Mouse (Mus musculus) stomach, postnatal 0 days (tissue): ENCODE measurements around the gene Tut7. TPM values are rescaled to one million over a fixed set of nuclear protein-coding genes. Genes with fewer than 3 reads are reported as not detected.
A peak's percentile ranks its signal among the peaks of the same experiment; 100 is the strongest.

Experiments used
- ATAC-seq: fragments of 200-750 bp; cut with Nextera tagmentation; 2 replicates; pipeline ENCODE4 v1.8.0; 2017; ENCODE audit not compliant: low FRiP score, low TSS enrichment
- DNase-seq: peaks from one replicate; pipeline ENCODE4 v3.0.0-alpha.2; 2016; ENCODE audit warnings: low spot score
- H3K27ac ChIP-seq: fragments of 300-500 bp; sonication (generic); replicated peaks from 2 replicates; pipeline ENCODE4 v1.5.1; 2014; ENCODE audit warnings: mild to moderate bottlenecking, control low read depth
- H3K27me3 ChIP-seq: fragments of 300-500 bp; sonication (generic); 2 replicates; pipeline ENCODE4 v1.6.1; 2014; ENCODE audit warnings: low read length; ENCODE audit not compliant: control insufficient read depth, insufficient read depth
- H3K36me3 ChIP-seq: fragments of 300-500 bp; sonication (generic); 2 replicates; pipeline ENCODE4 v1.6.1; 2014; ENCODE audit warnings: low read length, mixed read lengths; ENCODE audit not compliant: control insufficient read depth, insufficient read depth
- H3K4me1 ChIP-seq: fragments of 300-500 bp; sonication (generic); replicated peaks from 2 replicates; pipeline ENCODE4 v1.6.1; 2014; ENCODE audit warnings: antibody characterized with exemption; ENCODE audit not compliant: control insufficient read depth, insufficient read depth
- H3K4me2 ChIP-seq: fragments of 300-500 bp; sonication (generic); replicated peaks from 2 replicates; pipeline ENCODE4 v1.6.1; 2014; ENCODE audit warnings: low read depth, mild to moderate bottlenecking, control low read depth, moderate library complexity
- H3K4me3 ChIP-seq: fragments of 300-500 bp; sonication (generic); 2 replicates; pipeline ENCODE4 v1.5.1; 2014; ENCODE audit warnings: low read depth, low read length, control low read depth
- H3K9ac ChIP-seq: fragments of 300-500 bp; sonication (generic); 2 replicates; pipeline ENCODE4 v1.6.1; 2014; ENCODE audit warnings: mild to moderate bottlenecking, low read length, control low read depth, mixed read lengths
- H3K9me3 ChIP-seq: fragments of 300-500 bp; sonication (generic); 2 replicates; pipeline ENCODE4 v1.6.1; 2016; ENCODE audit warnings: low read length; ENCODE audit not compliant: control insufficient read depth
- CTCF ChIP-seq: IDR thresholded peaks from 2 replicates; pipeline ENCODE4 v1.5.1; 2016; ENCODE audit warnings: antibody characterized with exemption, low read depth, mild to moderate bottlenecking, moderate library complexity
- EP300 ChIP-seq: optimal IDR thresholded peaks from 2 replicates; pipeline ENCODE3; 2016; ENCODE audit warnings: antibody characterized with exemption
- WGBS: fragments of 180-500 bp; shearing (Covaris S2); extraction: QIAGEN DNeasy Blood & Tissue Kit; methylation state at CpG from one replicate; pipeline ENCODE4 v1.1.7; 2014; 5-methylcytosine and 5-hydroxymethylcytosine counted together
- polyA plus RNA-seq: library from polyadenylated mRNA; unstranded; fragments of >200 nt; fragmentation: Nextera tagmentation; extraction: Ambion mirVana; gene quantifications from 2 replicates; pipeline ENCODE4 v1.2.1, GENCODE M21; 2015

The Tut7 gene
- polyA plus RNA-seq, 1 experiment from 2014 or later, result 31.6 TPM

DNA sequence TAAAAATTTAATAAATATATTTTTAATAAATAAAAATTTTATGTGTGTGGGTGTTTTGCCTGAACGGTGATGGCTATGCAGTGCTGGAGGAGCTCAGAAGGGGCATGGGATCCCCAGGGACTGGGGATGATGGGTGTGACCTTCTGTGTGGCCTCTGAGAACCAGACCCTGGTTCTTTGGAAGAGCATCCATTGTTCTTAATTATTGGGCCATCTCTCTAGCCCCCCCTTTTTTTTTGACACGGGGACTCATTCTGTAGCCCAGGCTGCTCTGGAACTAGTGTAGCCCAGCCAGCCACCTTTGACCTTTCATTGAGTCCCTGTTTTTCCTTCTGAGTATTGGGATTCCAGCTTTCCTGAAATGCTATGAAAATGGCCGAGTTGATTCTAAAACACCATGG, 13.9 kb upstream of the Tut7 start:
- Histone ChIP-seq H3K4me3 (no peak overlapping the region), H3K36me3 (no peaks in the 10 kb centered on the region), H3K27me3 (no peaks in the 10 kb centered on the region), H3K9ac (no peak overlapping the region), H3K9me3 (no peaks in the 10 kb centered on the region), H3K4me2 (no peak overlapping the region), H3K27ac (no peak overlapping the region), H3K4me1 (no peaks in the 10 kb centered on the region)
- ATAC-seq (no peak), DNase-seq (no peak)
- TF ChIP-seq CTCF, result no peak
- TF ChIP-seq EP300, result no peak
- WGBS, result 75% methylated on average over 3 of the region's 3 CpGs

DNA sequence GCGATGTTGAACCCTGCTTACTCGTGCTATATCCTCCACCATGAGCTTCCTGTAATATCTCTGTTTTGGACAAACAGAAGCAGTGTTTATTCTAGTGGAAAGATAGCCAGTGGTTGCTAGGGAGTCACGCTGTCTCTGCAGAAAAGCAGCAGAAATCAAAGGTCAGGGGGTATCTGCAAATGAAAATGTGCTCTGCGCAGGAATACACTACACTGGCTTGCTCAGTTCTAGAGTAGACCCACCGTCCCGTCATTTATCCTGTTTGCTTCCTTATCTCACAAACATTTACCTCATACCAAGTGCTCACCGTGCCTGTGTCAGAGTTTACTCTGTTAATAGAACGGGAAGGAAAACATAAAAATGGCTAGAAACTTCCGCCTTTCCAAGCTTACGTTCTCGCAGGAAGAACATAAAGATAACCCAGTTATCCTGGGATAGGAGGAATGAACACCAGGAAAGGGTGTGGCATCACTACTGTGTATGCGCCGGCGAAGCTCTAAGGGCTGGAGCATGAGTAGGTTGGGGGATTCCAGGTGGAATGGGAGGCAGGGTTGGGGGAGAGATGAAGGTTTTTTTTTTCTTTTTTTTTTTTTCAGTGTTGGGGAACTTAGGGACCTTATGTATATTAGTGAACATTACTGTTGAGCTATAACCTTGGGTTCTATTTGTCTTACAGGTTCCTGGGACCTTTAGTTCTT, 13.3 kb upstream of the Tut7 start:
- Histone ChIP-seq H3K4me1 (no peaks in the 10 kb centered on the region), H3K4me2 (no peak overlapping the region), H3K9ac (no peak overlapping the region), H3K4me3 (no peak overlapping the region), H3K9me3 (no peaks in the 10 kb centered on the region), H3K36me3 (no peaks in the 10 kb centered on the region), H3K27ac (peak overlapping the region; percentile 79), H3K27me3 (no peaks in the 10 kb centered on the region)
- DNase-seq, result peak; percentile 68
- TF ChIP-seq EP300, result no peak
- no peak for TF ChIP-seq CTCF
- WGBS, result 38% methylated on average over 14 of the region's 14 CpGs
- peak; percentile 86 for ATAC-seq

DNA sequence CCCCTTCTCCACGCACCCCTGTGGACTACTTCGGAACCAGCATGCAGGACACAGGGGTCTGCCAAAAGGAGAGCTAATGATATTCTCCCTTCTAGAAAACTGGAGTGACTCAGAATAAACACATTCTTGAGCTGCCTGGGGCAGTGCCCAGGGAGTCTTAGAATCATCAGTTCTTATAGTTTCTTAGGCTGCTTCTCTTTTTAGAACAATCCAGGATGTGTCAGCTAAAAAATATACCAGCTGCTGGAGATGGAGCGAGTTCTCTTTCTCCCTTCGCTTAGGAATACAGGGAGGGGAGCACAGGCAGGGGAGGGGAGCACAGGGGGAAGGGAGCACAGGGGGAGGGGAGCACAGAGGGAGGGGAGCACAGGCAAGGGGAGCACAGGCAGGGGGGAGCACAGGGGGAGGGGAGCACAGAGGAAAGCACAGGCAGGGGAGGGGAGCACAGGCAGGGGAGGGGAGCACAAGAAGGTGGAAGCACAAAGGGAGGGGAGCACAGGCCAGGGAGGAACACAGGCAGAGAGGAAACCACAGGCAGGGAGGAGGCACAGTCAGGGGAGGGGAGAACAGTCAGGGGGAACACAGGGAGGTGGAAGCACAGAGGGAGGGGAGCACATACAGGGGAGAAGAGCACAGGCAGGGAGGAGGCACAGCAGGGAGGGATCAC, 12.0 kb upstream of the Tut7 start:
- TF ChIP-seq CTCF (peak; percentile 30), EP300 (no peak)
- no peaks in the 10 kb centered on the region for H3K9me3 ChIP-seq
- ATAC-seq (peak; percentile 39; the same call in 1 of the 2 replicates), DNase-seq (peak; percentile 30)
- no peak overlapping the region for H3K4me2 ChIP-seq
- no peaks in the 10 kb centered on the region for H3K36me3 ChIP-seq
- no peaks in the 10 kb centered on the region for H3K27me3 ChIP-seq
- 18% methylated on average over 4 of the region's 4 CpGs for WGBS
- no peak overlapping the region for H3K9ac ChIP-seq
- H3K4me3 ChIP-seq, result no peak overlapping the region
- no peaks in the 10 kb centered on the region for H3K4me1 ChIP-seq
- H3K27ac ChIP-seq, result peak overlapping the region; percentile 79

DNA sequence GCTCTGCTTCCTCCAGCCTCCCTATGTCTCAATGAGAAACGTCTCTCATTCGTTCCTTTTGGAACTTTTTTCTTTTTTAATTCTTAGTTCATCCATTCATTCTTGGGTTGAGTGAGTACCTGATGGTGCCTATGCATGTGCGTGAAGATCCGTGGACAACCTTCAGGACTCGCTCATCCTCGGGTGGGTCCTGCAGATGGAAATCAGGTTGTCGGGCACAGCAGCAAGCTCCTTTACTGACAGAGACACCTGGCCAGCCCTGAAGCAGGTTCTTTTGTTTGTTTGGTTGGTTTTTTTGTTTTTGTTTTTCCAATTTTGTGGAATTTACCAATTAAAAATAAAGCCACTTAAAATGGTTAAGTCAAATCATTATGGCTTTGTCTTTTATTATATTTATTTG, 9.9 kb upstream of the Tut7 start:
- H3K4me2 ChIP-seq, result no peak overlapping the region
- no peak for TF ChIP-seq CTCF
- TF ChIP-seq EP300, result no peak
- WGBS, result 81% methylated on average over 7 of the region's 7 CpGs
- H3K9me3 ChIP-seq, result no peaks in the 10 kb centered on the region
- DNase-seq (no peak), ATAC-seq (no peak)
- H3K27me3 ChIP-seq, result no peaks in the 10 kb centered on the region
- no peak overlapping the region for H3K9ac ChIP-seq
- H3K27ac ChIP-seq, result no peak overlapping the region
- no peaks in the 10 kb centered on the region for H3K4me1 ChIP-seq
- H3K4me3 ChIP-seq, result no peak overlapping the region
- H3K36me3 ChIP-seq, result no peaks in the 10 kb centered on the region

DNA sequence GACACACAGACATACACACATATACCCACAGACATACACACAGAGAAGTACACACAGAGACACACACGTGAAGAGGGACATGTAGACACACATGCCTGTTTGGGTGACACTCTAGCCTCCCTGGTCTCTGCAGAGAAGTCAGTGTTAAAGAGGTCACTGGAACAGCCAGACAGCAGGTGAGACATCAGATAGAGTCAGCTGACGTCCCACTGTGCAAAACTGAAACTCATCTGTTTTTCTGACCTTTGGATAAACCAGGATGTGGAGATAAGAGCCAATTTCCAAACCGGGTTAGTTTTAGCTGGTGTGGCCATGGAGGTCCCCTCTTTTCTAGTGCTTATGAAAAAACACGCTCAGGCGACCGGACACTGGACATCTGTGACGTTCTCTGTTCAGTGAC, 9.5 kb upstream of the Tut7 start:
- DNase-seq (no peak), ATAC-seq (no peak)
- no peak overlapping the region for H3K4me2 ChIP-seq
- TF ChIP-seq EP300, result no peak
- no peak for TF ChIP-seq CTCF
- no peak overlapping the region for H3K9ac ChIP-seq
- no peaks in the 10 kb centered on the region for H3K36me3 ChIP-seq
- no peaks in the 10 kb centered on the region for H3K4me1 ChIP-seq
- no peak overlapping the region for H3K27ac ChIP-seq
- no peak overlapping the region for H3K4me3 ChIP-seq
- no peaks in the 10 kb centered on the region for H3K9me3 ChIP-seq
- H3K27me3 ChIP-seq, result no peaks in the 10 kb centered on the region
- 55% methylated on average over 7 of the region's 7 CpGs for WGBS

DNA sequence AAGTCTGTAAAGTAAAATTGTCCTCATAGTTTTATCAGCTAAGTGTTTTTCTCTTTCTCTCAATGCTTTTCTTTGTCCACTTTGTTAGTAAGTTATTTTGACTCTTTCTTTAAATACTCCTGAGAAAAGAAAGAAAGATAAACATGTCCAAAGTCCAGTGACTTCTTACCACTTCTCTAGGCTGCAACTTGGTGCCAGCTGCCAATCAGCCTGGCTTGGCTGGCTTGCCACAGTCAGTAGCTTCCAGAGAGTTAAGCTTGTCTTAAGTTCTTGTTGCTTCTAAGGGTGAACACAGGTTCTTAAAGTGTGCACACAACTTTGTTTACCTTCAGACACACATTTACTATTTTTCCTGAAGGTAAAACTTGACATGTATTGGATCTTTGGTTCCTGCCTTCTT, 3.0 kb upstream of the Tut7 start:
- peak; percentile 24; the same call in 1 of the 2 replicates for ATAC-seq
- H3K27ac ChIP-seq, result no peak overlapping the region
- TF ChIP-seq CTCF (no peak), EP300 (no peak)

More for the DNA sequence above, 3.0 kb upstream of the Tut7 start:
- H3K27me3 ChIP-seq, result no peaks in the 10 kb centered on the region
- H3K36me3 ChIP-seq, result no peaks in the 10 kb centered on the region
- no peak overlapping the region for H3K9ac ChIP-seq
- no peak overlapping the region for H3K4me2 ChIP-seq
- H3K9me3 ChIP-seq, result no peaks in the 10 kb centered on the region
- peak; percentile 36 for DNase-seq
- H3K4me1 ChIP-seq, result peaks cover 4% of the 10 kb centered on the region; the same call in 1 of the 2 replicates
- no peak overlapping the region for H3K4me3 ChIP-seq
